Mouse (Mus musculus): ENCODE data around the gene Esrrg. TPM values are rescaled to one million over a fixed set of nuclear protein-coding genes. Genes with fewer than 3 reads are reported as not detected.

The Esrrg gene
- polyA plus RNA-seq, 1 experiment from 2014 or later = 2.2 TPM

DNA sequence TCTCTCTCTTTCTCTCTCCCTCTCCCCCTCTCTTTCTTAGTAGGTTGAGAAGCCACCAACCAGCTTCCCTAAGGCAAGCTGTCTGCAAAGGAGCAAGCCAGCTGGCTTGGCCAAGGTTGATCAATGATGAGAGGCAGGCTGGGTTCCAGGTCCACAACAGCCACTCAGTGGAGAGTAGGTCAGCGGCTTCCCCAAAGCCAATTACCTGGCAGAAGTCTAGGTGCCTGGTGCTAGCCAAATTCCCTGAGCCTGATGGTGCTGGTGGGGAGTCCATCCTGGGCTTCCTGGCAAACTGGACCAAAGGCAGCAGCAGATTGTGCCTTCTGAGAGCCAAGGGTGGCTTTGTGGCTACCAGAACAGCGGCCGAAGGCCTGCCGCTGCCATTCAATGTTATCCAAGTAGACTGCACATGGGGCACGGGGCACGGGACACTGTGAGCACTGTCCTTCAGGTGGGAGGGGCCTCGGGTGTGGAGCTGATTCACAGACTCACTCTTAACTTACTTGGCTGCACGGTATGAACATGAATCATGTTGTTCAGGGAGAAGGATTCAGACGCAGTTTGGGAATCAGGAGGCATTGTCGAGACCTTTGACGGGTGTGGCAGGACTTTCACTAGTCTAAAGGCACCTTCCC, 469.1 kb downstream of the Esrrg start:
- Histone ChIP-seq H3K9me3 (replicated peaks) (no peaks in the 10 kb centered on the region), H3K4me3 (no peak overlapping the region), H3K27ac (no peak overlapping the region), H3K27me3 (ENCODE audit: low read depth, poor library complexity, severe bottlenecking) (peaks cover 8% of the 10 kb centered on the region; the same call in 1 of the 2 replicates), H3K36me3 (no peaks in the 10 kb centered on the region), H3K4me1 (peaks cover 29% of the 10 kb centered on the region)
- DNase-seq (ENCODE audit: low spot score) = no peak
- 92% methylated on average over 11 of the region's 11 CpGs for WGBS

DNA sequence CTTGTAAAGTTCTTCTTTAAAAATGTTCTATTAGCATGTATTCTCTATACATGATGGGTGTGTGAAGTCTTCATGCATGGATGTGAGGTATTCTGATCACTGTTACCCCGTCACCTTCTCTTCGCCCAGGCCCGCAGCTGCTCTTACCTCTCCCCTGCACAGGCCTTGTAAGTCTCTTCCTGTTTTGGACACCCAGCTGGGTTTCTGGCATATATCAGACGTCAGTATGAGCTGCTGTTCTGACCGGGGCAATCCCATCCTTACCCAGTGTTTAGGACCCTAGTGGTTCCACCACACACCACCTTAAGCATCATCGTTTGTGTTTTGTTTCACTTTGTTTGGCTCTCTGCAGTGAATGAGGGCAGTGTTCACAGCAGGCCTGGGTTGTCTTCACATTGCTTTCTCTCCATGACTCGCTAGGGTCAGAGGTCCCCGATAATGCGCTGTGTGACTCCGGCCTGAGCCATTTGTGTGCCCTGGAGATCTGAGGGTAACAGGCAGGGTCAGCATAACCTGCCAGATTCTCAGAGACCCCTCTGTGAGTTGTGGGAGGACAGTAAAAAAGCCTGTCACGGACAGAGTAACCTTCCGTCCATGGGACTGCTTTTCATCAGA, 471.8 kb downstream of the Esrrg start:
- Histone ChIP-seq H3K27ac (no peak overlapping the region), H3K4me3 (no peak overlapping the region), H3K27me3 (ENCODE audit: low read depth, poor library complexity, severe bottlenecking) (peaks cover 8% of the 10 kb centered on the region; the same call in 1 of the 2 replicates), H3K4me1 (peaks cover 42% of the 10 kb centered on the region), H3K36me3 (no peaks in the 10 kb centered on the region), H3K9me3 (replicated peaks) (no peaks in the 10 kb centered on the region)
- 29% methylated on average over 12 of the region's 12 CpGs for WGBS
- DNase-seq (ENCODE audit: low spot score) = no peak

DNA sequence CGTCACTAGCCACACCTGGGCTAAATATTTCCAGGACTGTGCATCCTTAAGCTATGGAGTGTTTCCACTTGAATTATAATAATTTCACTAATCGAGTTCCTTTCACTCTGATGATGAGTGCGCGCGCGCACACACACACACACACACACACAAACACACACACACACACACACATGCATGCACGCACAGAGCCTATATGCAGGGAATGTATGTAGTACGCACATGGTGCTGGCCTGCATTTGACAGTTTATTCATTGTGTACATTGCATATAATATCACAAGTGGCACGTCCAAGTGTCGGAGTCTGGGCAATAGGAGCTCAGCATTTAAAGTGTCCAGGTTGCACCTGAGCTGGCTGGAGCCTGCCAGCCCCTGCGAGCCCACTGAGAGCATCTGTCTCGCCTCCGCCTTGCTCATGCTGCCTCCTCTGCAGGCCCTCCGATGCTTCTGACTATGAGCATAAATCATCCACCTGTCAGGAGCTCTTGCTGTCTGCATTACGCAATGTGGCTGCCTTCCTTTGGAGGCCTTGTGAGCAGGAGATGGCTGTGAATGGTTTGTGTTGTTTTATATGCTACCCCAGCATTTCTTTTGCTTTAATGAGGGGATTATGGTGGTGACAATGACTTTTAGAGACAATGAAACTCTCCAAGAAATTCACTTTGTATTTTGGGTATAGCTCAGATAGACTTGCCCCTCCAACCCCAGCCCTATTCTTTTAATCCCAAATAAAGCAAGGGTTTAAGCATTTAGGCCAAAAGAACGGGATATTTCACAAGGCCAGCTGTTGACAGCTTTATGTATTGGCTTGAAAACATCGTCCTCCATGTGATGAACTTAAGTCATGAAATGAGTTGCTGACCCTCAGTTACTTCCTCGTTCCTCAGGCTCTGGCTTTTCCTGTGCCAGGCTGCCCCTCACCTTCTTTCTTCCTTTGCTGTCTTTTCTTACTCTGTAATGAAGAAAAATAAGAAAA, 474.4 kb downstream of the Esrrg start:
- Histone ChIP-seq H3K4me1 (peaks cover 42% of the 10 kb centered on the region), H3K36me3 (no peaks in the 10 kb centered on the region), H3K27ac (no peak overlapping the region), H3K27me3 (ENCODE audit: low read depth, poor library complexity, severe bottlenecking) (peaks cover 8% of the 10 kb centered on the region; the same call in 1 of the 2 replicates), H3K9me3 (replicated peaks) (no peaks in the 10 kb centered on the region), H3K4me3 (no peak overlapping the region)
- WGBS = 64% methylated on average over 18 of the region's 18 CpGs
- no peak for DNase-seq (ENCODE audit: low spot score)

DNA sequence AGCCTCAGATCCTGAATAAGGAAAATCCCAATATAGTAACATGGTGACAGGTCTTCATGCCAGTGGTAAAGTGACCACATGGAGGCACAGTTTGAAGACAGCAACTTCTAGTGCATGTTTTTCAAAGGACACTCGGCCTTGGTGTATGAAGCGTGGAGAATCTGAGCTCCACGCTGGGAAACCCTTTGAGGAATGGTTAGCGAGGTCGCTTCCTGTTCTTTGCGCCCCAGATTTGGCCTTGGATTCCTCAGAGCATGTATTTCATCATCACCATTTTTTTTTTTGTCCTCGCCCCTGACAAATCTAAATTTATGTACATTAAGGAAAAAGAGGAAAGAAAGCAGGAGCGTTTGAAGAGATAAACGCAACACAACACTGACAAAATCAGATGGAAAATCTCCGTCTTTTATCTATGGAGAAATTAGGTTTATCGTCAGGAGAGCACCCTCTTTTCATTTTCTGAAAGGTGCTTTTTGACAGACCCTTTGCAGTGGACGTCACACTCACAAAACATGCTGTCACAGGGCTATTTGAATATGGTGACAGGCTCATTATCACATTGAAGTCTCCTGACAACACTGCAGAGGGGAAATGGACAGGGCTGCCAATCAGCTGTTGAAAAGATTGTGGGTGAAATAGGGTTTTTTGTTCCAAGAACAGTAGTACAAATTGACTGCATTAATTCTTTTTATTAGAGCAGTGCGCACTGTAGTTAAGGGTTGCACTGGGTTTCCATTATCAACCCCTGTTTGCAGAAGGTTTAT, 476.7 kb downstream of the Esrrg start:
- H3K4me3 ChIP-seq = no peak overlapping the region
- no peaks in the 10 kb centered on the region for H3K9me3 ChIP-seq (replicated peaks)
- no peaks in the 10 kb centered on the region for H3K36me3 ChIP-seq
- H3K27ac ChIP-seq = no peak overlapping the region
- 81% methylated on average over 13 of the region's 13 CpGs for WGBS
- H3K4me1 ChIP-seq = peaks cover 32% of the 10 kb centered on the region
- DNase-seq (ENCODE audit: low spot score) = no peak
- H3K27me3 ChIP-seq (ENCODE audit: low read depth, poor library complexity, severe bottlenecking) = peaks cover 8% of the 10 kb centered on the region; the same call in 1 of the 2 replicates

DNA sequence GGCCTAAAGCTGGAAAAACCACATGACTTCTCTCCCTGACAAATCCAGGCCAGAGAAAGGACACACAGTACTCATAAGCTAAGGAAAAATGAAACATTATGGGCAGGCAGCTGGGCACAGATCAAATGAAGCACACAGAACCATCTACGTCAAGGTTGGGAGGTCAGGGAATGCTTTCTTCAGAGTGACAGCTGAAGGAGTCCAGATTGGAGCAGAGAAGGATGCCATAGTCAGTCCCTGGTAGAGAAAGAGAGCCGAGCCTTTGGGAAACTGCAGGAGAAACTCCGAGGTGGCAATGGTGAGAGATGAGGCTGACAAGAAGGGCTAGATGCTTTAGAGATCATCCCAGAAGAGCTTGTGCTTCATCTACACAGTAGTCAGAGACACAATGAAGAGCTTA, 485.1 kb downstream of the Esrrg start:
- Histone ChIP-seq H3K36me3 (no peaks in the 10 kb centered on the region), H3K9me3 (replicated peaks) (no peaks in the 10 kb centered on the region), H3K27ac (no peak overlapping the region), H3K4me3 (no peak overlapping the region), H3K27me3 (ENCODE audit: low read depth, poor library complexity, severe bottlenecking) (no peaks in the 10 kb centered on the region), H3K4me1 (no peaks in the 10 kb centered on the region)
- no peak for DNase-seq (ENCODE audit: low spot score)
- 74% methylated on average over 3 of the region's 3 CpGs for WGBS

DNA sequence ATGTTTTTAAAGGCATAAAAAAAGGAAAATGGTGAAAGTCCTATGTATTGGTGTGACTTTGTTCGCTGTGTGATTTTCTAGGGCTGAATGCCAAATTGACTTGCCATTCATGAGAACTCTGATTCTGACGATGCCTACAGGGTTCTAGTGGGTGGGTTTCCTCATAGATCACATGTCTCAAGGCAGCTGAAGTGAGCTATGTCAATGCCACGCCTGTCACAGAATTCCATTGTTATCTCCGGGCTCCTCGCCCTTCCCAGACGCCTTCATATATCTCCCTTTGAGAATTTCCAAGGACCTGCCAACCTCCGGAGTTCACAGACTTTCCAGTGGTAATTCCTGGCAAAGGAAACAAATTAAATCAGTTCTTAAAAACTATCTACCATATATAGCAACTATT, 493.2 kb downstream of the Esrrg start:
- no peak for DNase-seq (ENCODE audit: low spot score)
- Histone ChIP-seq H3K4me3 (no peak overlapping the region), H3K27ac (no peak overlapping the region), H3K36me3 (no peaks in the 10 kb centered on the region), H3K4me1 (peaks cover 5% of the 10 kb centered on the region; the same call in 1 of the 2 replicates), H3K9me3 (replicated peaks) (no peaks in the 10 kb centered on the region), H3K27me3 (ENCODE audit: low read depth, poor library complexity, severe bottlenecking) (no peaks in the 10 kb centered on the region)
- WGBS = 83% methylated on average over 7 of the region's 7 CpGs

DNA sequence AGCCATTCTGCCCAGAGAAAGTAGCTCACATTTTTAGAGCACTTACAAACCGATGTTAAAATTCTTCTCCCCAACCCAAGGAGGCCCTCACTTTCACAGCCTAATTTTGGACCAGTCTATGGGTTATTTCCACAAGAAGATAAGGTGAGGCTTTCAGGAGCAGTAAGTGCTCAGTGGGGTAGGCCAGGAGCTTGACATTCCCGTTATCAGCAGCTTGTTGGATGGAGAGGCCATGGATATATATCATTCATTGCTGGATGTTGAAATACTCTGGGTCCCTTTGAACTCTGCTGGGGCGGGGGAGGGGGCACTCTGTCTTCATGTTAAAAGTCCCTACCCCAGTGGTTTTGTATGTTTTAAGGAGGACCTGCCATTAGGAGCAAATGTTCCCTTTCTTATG, 494.6 kb downstream of the Esrrg start:
- Histone ChIP-seq H3K36me3 (no peaks in the 10 kb centered on the region), H3K27me3 (ENCODE audit: low read depth, poor library complexity, severe bottlenecking) (no peaks in the 10 kb centered on the region), H3K27ac (no peak overlapping the region), H3K4me3 (no peak overlapping the region), H3K9me3 (replicated peaks) (no peaks in the 10 kb centered on the region), H3K4me1 (peaks cover 10% of the 10 kb centered on the region)
- 35% methylated on average over 3 of the region's 3 CpGs for WGBS
- no peak for DNase-seq (ENCODE audit: low spot score)

DNA sequence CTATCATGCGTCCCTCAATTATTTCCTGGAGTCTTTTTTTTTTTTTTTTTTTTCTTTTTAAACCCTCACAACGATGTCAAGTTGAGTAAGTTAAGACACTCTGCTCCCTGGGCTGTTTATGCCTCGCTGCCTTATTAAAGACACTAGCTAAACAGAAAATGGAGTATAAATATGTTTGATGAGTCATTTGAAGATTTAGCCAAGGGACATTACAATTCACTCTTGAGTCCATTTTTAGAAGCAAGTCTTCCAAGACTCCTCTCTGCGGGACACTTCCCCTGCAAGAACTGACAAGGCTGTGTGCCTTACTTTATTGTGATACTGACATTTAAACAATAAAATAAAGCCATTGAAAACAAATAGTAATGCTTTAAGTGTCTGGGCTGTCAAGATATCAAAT, 496.9 kb downstream of the Esrrg start:
- Histone ChIP-seq H3K36me3 (no peaks in the 10 kb centered on the region), H3K4me3 (no peak overlapping the region), H3K27me3 (ENCODE audit: low read depth, poor library complexity, severe bottlenecking) (no peaks in the 10 kb centered on the region), H3K4me1 (peaks cover 10% of the 10 kb centered on the region), H3K27ac (no peak overlapping the region), H3K9me3 (replicated peaks) (no peaks in the 10 kb centered on the region)
- no peak for DNase-seq (ENCODE audit: low spot score)
- 79% methylated on average over 4 of the region's 4 CpGs for WGBS

DNA sequence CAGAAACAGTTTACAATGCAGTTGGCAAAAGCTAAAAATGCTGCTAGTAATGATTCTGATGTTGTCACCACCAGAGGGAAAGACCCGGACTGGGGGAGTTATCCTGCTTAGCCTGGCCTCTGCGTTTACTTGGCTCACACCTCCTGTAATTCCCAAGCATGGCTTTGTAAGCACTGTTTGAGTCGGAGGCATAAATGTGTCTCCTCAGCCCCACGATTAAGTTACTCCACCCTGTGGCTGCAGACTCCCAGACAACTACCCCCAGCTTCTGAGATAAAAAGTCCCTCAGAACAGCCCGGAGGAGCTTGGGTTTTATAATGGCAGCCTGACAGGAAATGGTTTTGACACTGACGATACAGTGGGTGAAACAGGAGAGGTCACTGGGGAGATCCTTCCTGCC, 499.4 kb downstream of the Esrrg start:
- DNase-seq (ENCODE audit: low spot score) = no peak
- H3K27me3 ChIP-seq (ENCODE audit: low read depth, poor library complexity, severe bottlenecking) = no peaks in the 10 kb centered on the region
- peaks cover 10% of the 10 kb centered on the region for H3K4me1 ChIP-seq
- H3K27ac ChIP-seq = no peak overlapping the region
- H3K4me3 ChIP-seq = no peak overlapping the region
- WGBS = 23% methylated on average over 6 of the region's 6 CpGs
- no peaks in the 10 kb centered on the region for H3K9me3 ChIP-seq (replicated peaks)
- H3K36me3 ChIP-seq = no peaks in the 10 kb centered on the region

DNA sequence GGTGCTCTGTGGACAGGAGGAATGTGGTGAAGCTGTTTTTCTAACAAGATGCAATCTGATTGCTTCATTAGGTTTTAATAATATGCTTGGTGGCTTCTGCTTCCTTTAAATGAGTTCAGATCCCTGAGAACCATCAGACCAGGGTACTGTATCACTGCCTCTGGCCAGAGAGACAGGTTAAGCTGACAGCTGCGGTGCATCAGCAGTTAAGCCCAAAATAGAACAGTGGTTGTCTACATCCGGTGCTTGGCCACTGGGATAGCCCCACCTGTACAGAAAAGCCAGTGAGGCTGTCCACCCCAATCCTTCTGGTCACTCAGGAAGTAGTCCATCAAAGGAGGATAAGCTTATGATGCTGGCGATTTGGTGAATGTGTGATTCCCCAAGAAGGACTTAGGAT, 503.0 kb downstream of the Esrrg start:
- 87% methylated on average over 3 of the region's 3 CpGs for WGBS
- Histone ChIP-seq H3K4me1 (peaks cover 11% of the 10 kb centered on the region), H3K27ac (no peak overlapping the region), H3K27me3 (ENCODE audit: low read depth, poor library complexity, severe bottlenecking) (no peaks in the 10 kb centered on the region), H3K36me3 (no peaks in the 10 kb centered on the region), H3K9me3 (replicated peaks) (no peaks in the 10 kb centered on the region), H3K4me3 (no peak overlapping the region)
- no peak for DNase-seq (ENCODE audit: low spot score)

DNA sequence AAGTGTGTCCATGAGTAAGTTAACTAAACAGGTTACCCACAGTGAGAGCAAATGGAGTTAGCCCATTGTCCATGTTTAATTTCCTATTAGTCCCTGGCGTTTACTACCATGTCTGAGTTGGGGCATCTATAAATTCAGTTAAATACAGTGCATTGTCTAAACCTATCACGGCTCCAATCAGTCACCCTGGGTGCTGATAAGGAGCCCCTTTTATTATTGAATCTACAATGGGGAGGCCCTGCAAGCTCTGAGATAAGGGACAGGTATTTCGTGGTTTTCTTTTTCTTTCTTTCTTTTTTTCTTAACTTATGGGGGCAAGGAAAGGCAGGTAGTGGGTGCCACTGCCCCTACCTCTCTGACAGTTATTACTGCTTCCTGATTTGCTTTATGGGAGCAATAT, 504.6 kb downstream of the Esrrg start:
- Histone ChIP-seq H3K9me3 (replicated peaks) (no peaks in the 10 kb centered on the region), H3K4me3 (no peak overlapping the region), H3K27ac (no peak overlapping the region), H3K27me3 (ENCODE audit: low read depth, poor library complexity, severe bottlenecking) (no peaks in the 10 kb centered on the region), H3K36me3 (no peaks in the 10 kb centered on the region), H3K4me1 (peaks cover 7% of the 10 kb centered on the region; the same call in 1 of the 2 replicates)
- 82% methylated on average over 3 of the region's 3 CpGs for WGBS
- DNase-seq (ENCODE audit: low spot score) = no peak

DNA sequence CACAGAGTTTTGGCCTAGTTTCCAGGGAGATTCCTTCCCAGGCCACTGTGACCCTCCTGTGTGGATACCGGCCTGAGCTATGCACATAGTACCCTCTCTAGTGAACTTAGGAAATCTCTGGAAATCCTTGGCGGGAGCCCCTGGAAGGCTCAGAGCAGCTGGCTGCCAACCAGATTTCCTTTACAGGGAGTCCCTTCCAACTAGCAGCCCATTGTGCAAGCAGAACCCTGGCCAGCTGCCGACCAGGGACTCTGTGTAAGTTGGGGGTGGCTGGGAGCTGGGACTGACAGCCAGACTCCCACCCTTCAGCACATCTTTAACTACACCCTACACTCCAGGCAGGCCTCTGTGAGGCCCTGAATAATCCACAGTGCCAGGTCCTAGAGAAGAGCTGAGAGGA, 509.5 kb downstream of the Esrrg start:
- 0 out of 2 replicates have a peak, but pooled peaks cover 13% of the 10 kb centered on the region for H3K4me1 ChIP-seq
- no peak overlapping the region for H3K4me3 ChIP-seq
- no peak overlapping the region for H3K27ac ChIP-seq
- H3K36me3 ChIP-seq = no peaks in the 10 kb centered on the region
- H3K9me3 ChIP-seq (replicated peaks) = no peaks in the 10 kb centered on the region
- H3K27me3 ChIP-seq (ENCODE audit: low read depth, poor library complexity, severe bottlenecking) = no peaks in the 10 kb centered on the region
- 75% methylated on average over 3 of the region's 3 CpGs for whole genome bisulfite sequencing
- DNase-seq (ENCODE audit: low spot score) = no peak
